Mouse (Mus musculus): Measurements from ENCODE around the gene Telo2. TPM values are rescaled to one million over a fixed set of nuclear protein-coding genes. Genes with fewer than 3 reads are reported as not detected.

Gene Telo2
- total and polyA plus RNA-seq, 3 experiments: 25.5 to 34.9 (median 28.4) TPM

GRCm38 (mm10) chr17:25135622-25136021 lies 19.9 kb upstream of the Telo2 start:
- Histone ChIP-seq H3K27me3 (replicated peaks) (no peaks in the 10 kb centered on the region), H3K79me2 (replicated peaks; ENCODE audit: control insufficient read depth, extremely low read depth, insufficient read depth, poor library complexity, severe bottlenecking) (peaks cover 6% of the 10 kb centered on the region; the same call in 1 of the 2 replicates), H3K4me3 (replicated peaks in 1 of 3; ENCODE audit: low read depth in 2 of 3, low read length in 2 of 3, poor library complexity in 1 of 3) (no peak overlapping the region), H3K27ac (ENCODE audit: insufficient read depth, low read depth) (no peak overlapping the region), H3K4me2 (ENCODE audit: insufficient read depth, low read depth, poor library complexity, severe bottlenecking) (no peak overlapping the region), H3K4me1 (ENCODE audit: control insufficient read depth in 1 of 2, insufficient read depth in 2 of 2) (peaks cover 9 to 24% of the 10 kb centered on the region in 2 experiments), H3K9me3 (replicated peaks; ENCODE audit: low read length) (no peaks in the 10 kb centered on the region), H3K36me3 (replicated peaks in 1 of 2; ENCODE audit: control insufficient read depth in 1 of 2, insufficient read depth in 1 of 2, low read length in 1 of 2) (peaks cover 0 to 42% of the 10 kb centered on the region in 2 experiments), H3K9ac (ENCODE audit: insufficient read depth, low read depth) (no peak overlapping the region)
- TF ChIP-seq MYC (IDR thresholded peaks at IDR 0.05; ENCODE audit: low read depth, low read length) (no peak), MAZ (IDR thresholded peaks at IDR 0.05; ENCODE audit: low read depth, low read length) (no peak), MEF2A (IDR thresholded peaks at IDR 0.05; ENCODE audit: borderline replicate concordance, low read depth, low read length) (no peak), EP300 (IDR thresholded peaks at IDR 0.05; ENCODE audit: low read length) (no peak)
- DNase-seq (ENCODE audit: extremely low read depth): no peak
- in situ Hi-C loops (cut with MboI; ENCODE audit: low pct_ligation_motif_present, low pct_unique_long_range_greater_than_20kb, low sequenced_read_pairs): no loop called here
- dilution Hi-C loops (cut with MboI; ENCODE audit: extremely low pct_ligation_motif_present, extremely low pct_unique_long_range_greater_than_20kb, low sequenced_read_pairs): no loop called here

GRCm38 (mm10) chr17:25133275-25133698 lies 17.5 kb upstream of the Telo2 start, which contains the start of gene Clcn7:
Clcn7 (plus strand) TSS chr17:25133391.
- peak; percentile 92 for DNase-seq (ENCODE audit: extremely low read depth)
- peaks cover 13% of the 10 kb centered on the region for H3K27me3 ChIP-seq (replicated peaks)
- peaks cover 6% of the 10 kb centered on the region; the same call in 1 of the 2 replicates for H3K79me2 ChIP-seq (replicated peaks; ENCODE audit: control insufficient read depth, extremely low read depth, insufficient read depth, poor library complexity, severe bottlenecking)
- no peaks in the 10 kb centered on the region for H3K9me3 ChIP-seq (replicated peaks; ENCODE audit: low read length)
- dilution Hi-C loops (cut with MboI; ENCODE audit: extremely low pct_ligation_motif_present, extremely low pct_unique_long_range_greater_than_20kb, low sequenced_read_pairs): no loop called here
- H3K27ac ChIP-seq (ENCODE audit: insufficient read depth, low read depth): no peak within 1 kb of the TSS
- H3K4me2 ChIP-seq (ENCODE audit: insufficient read depth, low read depth, poor library complexity, severe bottlenecking): peak within 1 kb of the TSS; percentile 97
- H3K4me3 ChIP-seq (replicated peaks in 1 of 3; ENCODE audit: low read depth in 2 of 3, low read length in 2 of 3, poor library complexity in 1 of 3): peak within 1 kb of the TSS; percentile 58 to 100 (median 84)
- H3K9ac ChIP-seq (ENCODE audit: insufficient read depth, low read depth): peak within 1 kb of the TSS; percentile 94
- peaks cover 0 to 27% of the 10 kb centered on the region in 2 experiments for H3K36me3 ChIP-seq (replicated peaks in 1 of 2; ENCODE audit: control insufficient read depth in 1 of 2, insufficient read depth in 1 of 2, low read length in 1 of 2)
- in situ Hi-C loops (cut with MboI; ENCODE audit: low pct_ligation_motif_present, low pct_unique_long_range_greater_than_20kb, low sequenced_read_pairs): no loop called here
- peaks cover 9 to 18% of the 10 kb centered on the region in 2 experiments for H3K4me1 ChIP-seq (ENCODE audit: control insufficient read depth in 1 of 2, insufficient read depth in 2 of 2)
- TF ChIP-seq CHD2 (IDR thresholded peaks at IDR 0.05; ENCODE audit: low read length): peak; percentile 48; the same call in 1 of the 2 replicates
- TF ChIP-seq MAX (IDR thresholded peaks at IDR 0.05; ENCODE audit: low read length): peak; percentile 98
- 0 out of 2 replicates have a peak, but pooled peaks have one; percentile 65 for TF ChIP-seq UBTF (IDR thresholded peaks at IDR 0.05; ENCODE audit: low read depth, low read length)
- TF ChIP-seq JUND (conservative IDR thresholded peaks at IDR 0.05; ENCODE audit: low read depth, low read length): no peak
- no peak for TF ChIP-seq ZC3H11A (IDR thresholded peaks at IDR 0.05; ENCODE audit: low read depth, low read length)
- TF ChIP-seq MAZ (IDR thresholded peaks at IDR 0.05; ENCODE audit: low read depth, low read length): no peak
- peak; percentile 46; the same call in 1 of the 2 replicates for TF ChIP-seq ETS1 (conservative IDR thresholded peaks at IDR 0.05; ENCODE audit: low read depth, low read length)
- no peak for TF ChIP-seq TBP (conservative IDR thresholded peaks at IDR 0.05; ENCODE audit: low read depth, low read length)
- no peak for TF ChIP-seq SMC3 (IDR thresholded peaks at IDR 0.05; ENCODE audit: low read depth, low read length)
- no peak for TF ChIP-seq ZKSCAN1 (IDR thresholded peaks at IDR 0.05; ENCODE audit: borderline replicate concordance, low read depth, low read length)
- peak; percentile 44; the same call in 1 of the 2 replicates for TF ChIP-seq NRF1 (IDR thresholded peaks at IDR 0.05; ENCODE audit: low read depth, low read length)
- no peak for TF ChIP-seq ZNF384 (IDR thresholded peaks at IDR 0.05; ENCODE audit: low read depth, low read length)
- TF ChIP-seq MXI1 (IDR thresholded peaks at IDR 0.05; ENCODE audit: low read depth, low read length): peak; percentile 85
- TF ChIP-seq TCF12 (IDR thresholded peaks at IDR 0.05; ENCODE audit: low read depth, low read length): peak; percentile 54
- no peak for TF ChIP-seq ZMIZ1 (IDR thresholded peaks at IDR 0.05; ENCODE audit: low read depth, low read length)
- no peak for TF ChIP-seq CTCF (conservative IDR thresholded peaks at IDR 0.05 in 1 of 2, IDR thresholded peaks at IDR 0.05 in 1 of 2; ENCODE audit: low read depth in 2 of 2, low read length in 2 of 2)
- TF ChIP-seq KAT2A (IDR thresholded peaks at IDR 0.05; ENCODE audit: insufficient replicate concordance, low read length): peak; percentile 94; the same call in 1 of the 2 replicates
- no peak; the same call in 1 of the 2 replicates for TF ChIP-seq POLR2AphosphoS2 (IDR thresholded peaks at IDR 0.05; ENCODE audit: low read depth, low read length)
- TF ChIP-seq NELFE (IDR thresholded peaks at IDR 0.05; ENCODE audit: low read depth, low read length): peak; percentile 61; the same call in 1 of the 2 replicates
- TF ChIP-seq MAFK (IDR thresholded peaks at IDR 0.05; ENCODE audit: insufficient replicate concordance, low read length): no peak
- TF ChIP-seq PAX5 (IDR thresholded peaks at IDR 0.05; ENCODE audit: low read length): no peak
- no peak for TF ChIP-seq RCOR1 (conservative IDR thresholded peaks at IDR 0.05; ENCODE audit: low read depth, low read length)
- peak; percentile 61; the same call in 1 of the 2 replicates for TF ChIP-seq MEF2A (IDR thresholded peaks at IDR 0.05; ENCODE audit: borderline replicate concordance, low read depth, low read length)
- TF ChIP-seq USF2 (conservative IDR thresholded peaks at IDR 0.05; ENCODE audit: low read depth, low read length): peak; percentile 99
- TF ChIP-seq POLR2A (IDR thresholded peaks at IDR 0.05; ENCODE audit: low read depth, low read length): peak; percentile 80
- TF ChIP-seq USF1 (IDR thresholded peaks at IDR 0.05; ENCODE audit: low read depth, low read length): peak; percentile 98
- TF ChIP-seq IRF4 (IDR thresholded peaks at IDR 0.05; ENCODE audit: low read depth, low read length): peak; percentile 80; the same call in 1 of the 2 replicates
- TF ChIP-seq E2F4 (IDR thresholded peaks at IDR 0.05; ENCODE audit: insufficient replicate concordance, low read depth, low read length): no peak
- no peak for TF ChIP-seq RAD21 (IDR thresholded peaks at IDR 0.05; ENCODE audit: low read depth, low read length)
- TF ChIP-seq ELF1 (IDR thresholded peaks at IDR 0.05; ENCODE audit: low read depth, low read length): peak; percentile 75
- TF ChIP-seq JUN (IDR thresholded peaks at IDR 0.05; ENCODE audit: insufficient read depth, low read depth, low read length): no peak

Data from CH12.LX (cell line).